Mouse (Mus musculus): ENCODE data around the gene Spon2.

Gene Spon2

GRCm38 (mm10) chr5:33222841-33223744 lies 4.8 kb upstream of the Spon2 start:
- TF ChIP-seq GATA4 (IDR thresholded peaks at IDR 0.05; ENCODE audit: insufficient replicate concordance, low read length) = no peak

DNA sequence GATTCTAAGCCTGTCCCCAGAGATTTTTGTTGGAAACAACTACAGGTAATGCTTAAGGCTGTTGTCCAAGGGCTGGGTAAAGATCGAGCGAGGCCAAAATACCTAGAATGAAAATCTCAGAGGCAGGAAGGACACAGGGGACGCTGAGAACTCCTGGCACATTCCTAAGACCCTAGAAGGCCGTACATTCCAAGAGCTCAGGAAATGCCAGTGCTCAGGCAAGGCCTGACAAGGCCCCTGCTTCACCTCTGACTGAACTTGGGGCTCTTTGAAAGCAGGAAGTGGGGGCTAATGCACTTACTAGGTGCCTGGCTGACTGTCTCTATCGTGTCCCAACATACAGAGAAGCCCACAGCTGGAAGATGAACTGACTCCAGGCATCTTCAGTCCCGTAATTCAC lies 4.1 kb upstream of the Spon2 start:
- no peak for TF ChIP-seq GATA4 (IDR thresholded peaks at IDR 0.05; ENCODE audit: insufficient replicate concordance, low read length)

- TF ChIP-seq GATA4 (IDR thresholded peaks at IDR 0.05; ENCODE audit: insufficient replicate concordance, low read length) = no peak
These were observed 2.2 kb upstream of the Spon2 start for GRCm38 (mm10) chr5:33220350-33221044.

- TF ChIP-seq GATA4 (IDR thresholded peaks at IDR 0.05; ENCODE audit: insufficient replicate concordance, low read length) = no peak
These were observed 1.6 kb upstream of the Spon2 start for GRCm38 (mm10) chr5:33219831-33220230.

- TF ChIP-seq GATA4 (IDR thresholded peaks at IDR 0.05; ENCODE audit: insufficient replicate concordance, low read length) = no peak
These were observed 643 bp upstream of the Spon2 start for GRCm38 (mm10) chr5:33218746-33219449.

DNA sequence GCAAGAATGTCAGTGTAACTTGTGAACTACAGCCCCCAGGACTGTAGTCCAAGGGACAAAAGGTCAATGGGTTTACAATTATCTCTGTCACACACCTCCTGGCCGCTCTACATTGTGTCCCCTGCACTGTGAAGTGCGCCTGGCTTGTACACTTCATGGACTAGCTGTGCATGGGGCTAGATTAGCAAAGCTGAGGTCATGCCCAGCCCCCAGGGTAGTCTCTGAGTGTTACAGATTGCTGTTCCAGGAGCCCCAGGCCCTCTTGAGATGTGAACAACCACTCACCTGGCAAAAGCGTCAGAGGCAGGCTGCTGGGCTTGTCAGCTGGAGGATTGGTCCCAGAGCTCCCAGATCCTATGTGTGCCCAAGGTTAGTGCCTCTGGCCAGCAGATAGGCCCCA lies 592 bp downstream of the Spon2 start:
- no peak for TF ChIP-seq GATA4 (IDR thresholded peaks at IDR 0.05; ENCODE audit: insufficient replicate concordance, low read length)

DNA sequence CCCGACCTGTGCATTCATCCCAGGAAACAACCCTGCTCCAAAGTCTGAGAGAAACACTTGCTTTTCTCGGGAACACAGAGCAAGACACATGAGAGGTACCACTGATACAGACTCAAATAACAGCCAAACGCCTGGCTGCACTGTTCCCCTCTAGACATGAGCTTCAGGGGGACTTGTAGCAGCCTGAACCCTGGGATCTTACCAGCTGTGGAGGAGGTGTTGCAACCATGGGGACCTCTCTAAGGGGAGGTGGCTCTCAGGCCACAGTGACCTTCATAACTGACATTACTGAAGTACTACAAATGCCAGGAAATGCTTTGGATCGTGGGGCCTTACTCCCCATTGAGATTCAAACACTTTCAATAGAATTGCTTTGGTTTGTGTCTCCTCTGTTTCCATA lies 3.5 kb downstream of the Spon2 start:
- TF ChIP-seq GATA4 (IDR thresholded peaks at IDR 0.05; ENCODE audit: insufficient replicate concordance, low read length) = no peak

DNA sequence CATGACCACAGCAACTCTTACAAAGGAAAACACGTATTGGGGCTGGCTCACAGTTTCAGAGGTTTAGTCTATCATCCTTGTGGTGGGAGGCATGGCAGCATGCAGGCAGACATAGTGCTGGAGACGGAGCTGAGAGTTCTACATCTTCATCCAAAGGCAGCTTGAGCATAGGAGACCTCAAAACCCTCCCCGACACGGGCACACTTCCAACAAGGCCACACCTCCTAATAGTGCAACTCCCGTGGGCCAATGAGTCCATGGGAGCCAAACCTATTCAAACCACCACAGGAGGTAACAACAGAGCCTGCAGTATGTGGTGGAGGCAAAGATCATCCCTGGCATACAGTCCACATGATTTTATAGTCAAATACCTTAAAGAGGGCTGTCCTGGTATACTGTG lies 7.0 kb downstream of the Spon2 start:
- no peak for TF ChIP-seq GATA4 (IDR thresholded peaks at IDR 0.05; ENCODE audit: insufficient replicate concordance, low read length)

- TF ChIP-seq GATA4 (IDR thresholded peaks at IDR 0.05; ENCODE audit: insufficient replicate concordance, low read length) = no peak
These were observed 7.7 kb downstream of the Spon2 start for GRCm38 (mm10) chr5:33210515-33210914.

GRCm38 (mm10) chr5:33208533-33209245 lies 9.6 kb downstream of the Spon2 start:
- TF ChIP-seq GATA4 (IDR thresholded peaks at IDR 0.05; ENCODE audit: insufficient replicate concordance, low read length) = no peak

- TF ChIP-seq GATA4 (IDR thresholded peaks at IDR 0.05; ENCODE audit: insufficient replicate concordance, low read length) = no peak
These were observed 11.1 kb downstream of the Spon2 start for GRCm38 (mm10) chr5:33207136-33207535.

- no peak for TF ChIP-seq GATA4 (IDR thresholded peaks at IDR 0.05; ENCODE audit: insufficient replicate concordance, low read length)
These were observed 11.9 kb downstream of the Spon2 start for GRCm38 (mm10) chr5:33206328-33206727.

- TF ChIP-seq GATA4 (IDR thresholded peaks at IDR 0.05; ENCODE audit: insufficient replicate concordance, low read length) = no peak
These were observed 14.0 kb downstream of the Spon2 start for GRCm38 (mm10) chr5:33204284-33204683.

DNA sequence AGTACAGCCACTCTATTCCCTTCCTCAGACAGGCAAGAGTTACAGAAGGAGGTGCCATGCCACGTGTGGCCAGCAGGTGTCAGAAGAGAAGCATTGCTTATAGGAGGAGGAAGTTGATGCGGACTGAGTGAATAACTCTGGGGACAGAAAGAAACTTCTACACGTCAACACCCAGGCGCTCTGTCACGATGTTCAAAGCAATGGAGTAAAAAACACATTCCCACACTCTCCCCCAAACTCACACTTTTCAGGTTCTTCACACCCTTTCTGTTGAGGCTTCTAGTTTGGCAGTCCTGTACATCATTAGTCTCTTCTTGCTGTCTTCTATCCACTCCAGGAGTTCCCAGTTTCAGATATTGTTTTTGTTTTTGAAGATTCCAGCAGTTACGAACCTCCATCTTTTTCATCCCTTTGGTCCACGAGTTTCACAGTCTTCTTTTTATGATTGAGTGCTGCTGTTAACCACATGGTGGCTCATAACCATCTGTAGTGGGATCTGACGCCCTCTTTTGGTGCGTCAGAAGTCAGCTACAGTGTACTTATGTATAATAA lies 14.5 kb downstream of the Spon2 start:
- TF ChIP-seq GATA4 (IDR thresholded peaks at IDR 0.05; ENCODE audit: insufficient replicate concordance, low read length) = no peak

- no peak for TF ChIP-seq GATA4 (IDR thresholded peaks at IDR 0.05; ENCODE audit: insufficient replicate concordance, low read length)
These were observed 15.1 kb downstream of the Spon2 start for GRCm38 (mm10) chr5:33203171-33203565.
